Mouse (Mus musculus) hematopoietic stem cell, adult 5-6 weeks (primary cell): ENCODE results near the gene Ddias. TPM values are rescaled to one million over a fixed set of nuclear protein-coding genes. Genes with fewer than 3 reads are reported as not detected.
A peak's percentile ranks its signal among the peaks of the same experiment; 100 is the strongest.

Experiments
- ATAC-seq, 2 experiments: fragments of 125-278 bp in 1 of 2; replicated peaks in 1 of 2; 2 replicates each; pipeline ENCODE4 v1.8.0; 2016 to 2017; ENCODE audit warnings: inconsistent platforms in 2 of 2, mild to moderate bottlenecking in 2 of 2, moderate number of reproducible peaks in 2 of 2, low read depth in 1 of 2, moderate TSS enrichment in 1 of 2; ENCODE audit not compliant: low FRiP score in 2 of 2, poor library complexity in 2 of 2, severe bottlenecking in 2 of 2, insufficient read depth in 1 of 2, low TSS enrichment in 1 of 2
- total RNA-seq: library from RNA; stranded (forward); fragments of 172-1452, 232-1000 nt; gene quantifications from 2 replicates; pipeline ENCODE4 v1.2.3, GENCODE M21; 2017

Gene Ddias
- total RNA-seq, 1 experiment from 2014 or later = 23.7 TPM

DNA sequence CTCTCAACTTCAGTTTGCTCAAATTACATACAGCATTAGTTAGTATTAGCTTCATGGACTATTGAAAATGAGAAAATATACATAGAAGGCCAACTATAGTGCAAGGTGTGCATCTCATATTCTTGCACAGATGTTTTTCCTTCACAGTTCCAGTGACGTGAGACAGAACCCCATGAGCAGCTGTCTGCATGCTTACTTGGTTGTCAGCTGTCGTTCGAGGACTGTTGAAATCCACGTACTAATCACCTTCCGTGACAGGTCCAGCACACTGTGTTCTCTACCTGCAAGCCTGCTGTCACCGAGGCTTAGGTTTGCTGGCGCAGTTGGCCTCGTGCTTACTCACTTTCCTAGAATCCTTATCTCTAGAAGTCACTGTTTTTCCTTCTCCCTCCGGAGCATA is 56.2 kb downstream of the Ddias start:
- no peak for ATAC-seq

DNA sequence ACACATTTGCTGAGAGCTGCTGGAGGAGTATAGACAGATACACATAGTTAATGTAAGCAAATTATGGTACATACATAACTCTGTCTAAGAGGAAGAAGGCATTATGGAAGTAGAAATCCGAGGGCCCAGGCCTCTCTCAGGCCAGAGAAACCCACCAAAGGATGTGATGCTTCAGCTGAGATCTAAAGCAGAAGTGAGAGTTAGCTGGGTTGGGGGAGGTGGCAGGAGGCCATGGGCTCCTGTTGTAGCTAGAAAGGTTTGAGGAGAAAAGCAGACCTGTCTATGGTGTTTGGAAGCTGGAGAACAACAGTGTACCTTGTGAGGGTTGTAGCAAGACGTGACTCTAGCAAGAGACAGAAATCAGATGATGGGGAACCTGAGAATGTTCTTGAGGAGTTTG is 56.8 kb downstream of the Ddias start:
- 0 out of 4 replicates have a peak, but pooled peaks of 1 of the 2 experiments have one; percentile 2 for ATAC-seq

DNA sequence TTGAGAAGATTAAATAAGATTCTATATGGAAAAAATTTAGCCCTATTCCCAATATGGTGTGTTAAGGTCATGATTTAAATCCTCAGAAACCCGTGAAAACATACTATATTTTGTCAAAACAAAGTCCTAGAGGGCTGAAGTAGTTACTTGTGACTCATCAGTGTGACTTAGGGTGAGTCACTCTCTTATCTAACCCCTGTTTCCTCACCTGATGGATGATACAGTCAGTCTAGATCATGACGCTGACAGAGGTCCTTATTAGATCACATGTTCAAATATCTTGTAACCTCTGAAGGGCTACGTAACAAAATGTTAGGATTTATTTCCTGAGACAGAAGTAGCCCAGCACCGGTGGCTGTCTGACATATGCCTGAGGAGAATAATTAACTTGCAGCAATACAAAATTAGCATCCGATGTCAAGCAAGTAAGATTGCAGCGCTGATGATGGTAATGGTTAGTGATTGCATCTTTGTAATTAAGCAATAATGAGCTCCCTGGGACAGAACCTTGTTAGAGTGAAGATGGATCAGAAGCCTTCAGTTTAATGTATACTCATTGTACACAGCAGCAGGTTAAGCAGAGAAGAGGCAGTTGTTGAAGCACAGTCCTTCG is 62.3 kb downstream of the Ddias start:
- ATAC-seq = no peak

Other genes with a start within 250 kb of the Ddias start
- gene Ankrd42, start 237.1 kb downstream of the Ddias start, total RNA-seq = 1.1 and 2.6 TPM in 2 replicates
- gene Pcf11, start 204.3 kb downstream of the Ddias start, total RNA-seq = 118 TPM in 2 replicates
- 0.38 TPM in 1 of 2 replicates, not detected in the other for gene Rab30, start 132.6 kb downstream of the Ddias start, total RNA-seq
- gene Prcp, start 223 bp upstream of the Ddias start, total RNA-seq = 38.1 and 58.5 TPM in 2 replicates
- 1.0 and 1.6 TPM in 2 replicates for gene Fam181b, start 205.6 kb upstream of the Ddias start, total RNA-seq